8 mouse cellular contexts compared by ENCODE assay signal in the genomic region with DNA sequence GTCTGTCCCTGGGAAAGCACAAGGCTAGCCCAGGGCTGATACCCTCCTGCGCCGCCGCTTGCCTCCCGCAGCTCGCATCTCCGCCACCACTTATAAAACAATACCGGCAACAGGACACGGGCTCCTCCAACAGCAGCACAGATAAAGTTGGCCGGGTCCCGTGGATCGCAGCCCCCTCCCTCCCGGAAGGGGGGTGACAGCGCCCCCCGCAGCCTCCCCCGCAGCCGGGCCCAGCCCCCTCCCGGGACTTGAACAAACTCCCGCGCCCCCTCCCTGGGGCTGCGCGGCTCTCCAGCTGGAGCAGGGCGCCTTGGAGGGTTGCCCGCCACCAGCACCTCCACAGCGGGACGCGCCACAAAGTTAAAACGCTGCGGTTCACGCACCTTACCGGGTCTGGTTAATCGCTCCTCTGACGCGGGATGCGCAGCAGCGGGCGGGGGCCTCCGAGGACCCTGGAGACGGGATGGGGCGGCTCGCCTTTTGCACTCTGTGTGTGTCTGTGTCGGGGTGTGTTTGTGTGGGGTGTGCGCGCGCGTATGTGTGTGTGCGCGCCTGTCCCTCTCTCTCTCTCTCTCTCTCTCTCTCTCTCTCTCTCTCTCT. TPM values are rescaled to one million over a fixed set of nuclear protein-coding genes. Genes with fewer than 3 reads are reported as not detected.
DNase-seq lines count a peak whose midpoint lies in the region; ATAC-seq lines count a peak whose summit lies in the region.

A gene (minus strand): TSS at position 547 of the 600 bp plus-strand sequence.

- H3K4me2 ChIP-seq in heart, embryonic 13.5 days = peak within 1 kb of the TSS; percentile 94
- H3K4me2 ChIP-seq in kidney, embryonic 16.5 days (replicated peaks; ENCODE audit: low read depth, low read length) = peak within 1 kb of the TSS; percentile 97
- peak within 1 kb of the TSS; percentile 94 for H3K4me2 ChIP-seq in midbrain, embryonic 15.5 days

- peak within 1 kb of the TSS; percentile 90 for H3K4me3 ChIP-seq in forebrain, embryonic 10.5 days
- peak within 1 kb of the TSS; percentile 81 for H3K4me3 ChIP-seq in heart, embryonic 13.5 days
- H3K4me3 ChIP-seq in kidney, embryonic 16.5 days (ENCODE audit: low read length) = peak within 1 kb of the TSS; percentile 77
- H3K4me3 ChIP-seq in midbrain, embryonic 15.5 days = peak within 1 kb of the TSS; percentile 81

- H3K36me3 ChIP-seq in forebrain, embryonic 10.5 days (replicated peaks) = no peaks in the 10 kb centered on the region
- H3K36me3 ChIP-seq in heart, embryonic 13.5 days = no peaks in the 10 kb centered on the region
- H3K36me3 ChIP-seq in kidney, embryonic 16.5 days (ENCODE audit: insufficient read depth, low read length) = no peaks in the 10 kb centered on the region
- H3K36me3 ChIP-seq in midbrain, embryonic 15.5 days (replicated peaks) = no peaks in the 10 kb centered on the region

- peaks cover 63% of the 10 kb centered on the region for H3K4me1 ChIP-seq in forebrain, embryonic 10.5 days
- H3K4me1 ChIP-seq in heart, embryonic 13.5 days = peaks cover 20% of the 10 kb centered on the region
- peaks cover 12% of the 10 kb centered on the region for H3K4me1 ChIP-seq in kidney, embryonic 16.5 days (ENCODE audit: insufficient read depth, low read length)
- peaks cover 13% of the 10 kb centered on the region for H3K4me1 ChIP-seq in midbrain, embryonic 15.5 days

- no peaks in the 10 kb centered on the region for H3K9me3 ChIP-seq in forebrain, embryonic 10.5 days
- H3K9me3 ChIP-seq in heart, embryonic 13.5 days = no peaks in the 10 kb centered on the region
- H3K9me3 ChIP-seq in kidney, embryonic 16.5 days (ENCODE audit: low read length) = no peaks in the 10 kb centered on the region
- H3K9me3 ChIP-seq in midbrain, embryonic 15.5 days = no peaks in the 10 kb centered on the region

- DNase-seq in 3T3-L1 (ENCODE audit: low read depth, low spot score) = peak; percentile 44
- DNase-seq in adrenal gland, postnatal 10 days = peak; percentile 78
- DNase-seq in forebrain, embryonic 10.5 days (ENCODE audit: extremely low spot score, low spot score) = peak; percentile 58
- DNase-seq in liver = peak; percentile 40
- DNase-seq in spleen, postnatal 36 days (ENCODE audit: low spot score in 2 of 2) = peak; percentile 5 to 6

- H3K27me3 ChIP-seq in forebrain, embryonic 10.5 days (ENCODE audit: poor library complexity, severe bottlenecking) = peaks cover 58% of the 10 kb centered on the region
- H3K27me3 ChIP-seq in heart, embryonic 13.5 days (replicated peaks) = peaks cover 62% of the 10 kb centered on the region
- 0 out of 2 replicates have a peak, but pooled peaks cover 5% of the 10 kb centered on the region for H3K27me3 ChIP-seq in kidney, embryonic 16.5 days (ENCODE audit: insufficient read depth, low read length)
- peaks cover 4% of the 10 kb centered on the region for H3K27me3 ChIP-seq in midbrain, embryonic 15.5 days (replicated peaks)

- peak; percentile 22; the same call in 1 of the 2 replicates for ATAC-seq in heart, embryonic 13.5 days (ENCODE audit: extremely low read depth, insufficient number of reproducible peaks, low FRiP score, low TSS enrichment)
- peak; percentile 79 for ATAC-seq in kidney, embryonic 16.5 days (ENCODE audit: low FRiP score, low TSS enrichment)
- peak; percentile 83 for ATAC-seq in midbrain, embryonic 15.5 days (replicated peaks)

- peak within 1 kb of the TSS; percentile 92 for H3K27ac ChIP-seq in forebrain, embryonic 10.5 days
- H3K27ac ChIP-seq in heart, embryonic 13.5 days (replicated peaks) = peak within 1 kb of the TSS; percentile 61
- peak within 1 kb of the TSS; percentile 83 for H3K27ac ChIP-seq in kidney, embryonic 16.5 days (ENCODE audit: low read length)
- peak within 1 kb of the TSS; percentile 77 for H3K27ac ChIP-seq in midbrain, embryonic 15.5 days

- WGBS in forebrain, embryonic 10.5 days = under 1% methylated on average over 46 of the region's 47 CpGs
- under 1% methylated on average over 44 of the region's 47 CpGs for WGBS in heart, embryonic 13.5 days
- under 1% methylated on average over 47 of the region's 47 CpGs for WGBS in kidney, embryonic 16.5 days
- WGBS in midbrain, embryonic 15.5 days = under 1% methylated on average over 39 of the region's 47 CpGs

- peak within 1 kb of the TSS; percentile 86 for H3K9ac ChIP-seq in heart, embryonic 13.5 days
- peak within 1 kb of the TSS; percentile 70 for H3K9ac ChIP-seq in kidney, embryonic 16.5 days (replicated peaks; ENCODE audit: low read length)
- H3K9ac ChIP-seq in midbrain, embryonic 15.5 days = peak within 1 kb of the TSS; percentile 84

RNA-seq across cellular contexts. Expression of the gene that starts here (rescaled TPM):
- total RNA-seq in adrenal gland, postnatal 10 days (2021) = 10 to 100 TPM; 11.9 to 20.4 TPM
- polyA plus RNA-seq in forebrain, embryonic 10.5 days (2016; fragmentation: Nextera tagmentation; extraction: Ambion mirVana) = 66.2 and 67.3 TPM in 2 replicates
- 11.2 and 12.1 TPM in 2 replicates for polyA plus RNA-seq in heart, embryonic 13.5 days (2015; fragmentation: Nextera tagmentation; extraction: Ambion mirVana)
- 14.8 and 20.1 TPM in 2 replicates for polyA plus RNA-seq in kidney, embryonic 16.5 days (2015; fragmentation: Nextera tagmentation; extraction: Ambion mirVana)
- polyA plus RNA-seq in midbrain, embryonic 15.5 days (2015; fragmentation: Nextera tagmentation; extraction: Ambion mirVana) = 47.5 and 49.3 TPM in 2 replicates

Comparison
In these comparisons a context has a peak if more than half of its experiments do, and no peak if none do; other contexts are left out.
1. Peak in every context shown above with its lines: DNase-seq, ATAC-seq, H3K4me3 ChIP-seq and H3K27ac ChIP-seq.
2. DNase-seq: peak in every context shown above with its lines; median percentile 78 in adrenal gland, postnatal 10 days; 58 in forebrain, embryonic 10.5 days; 44 in 3T3-L1; 40 in liver; 6 in spleen, postnatal 36 days.
3. ATAC-seq: peak in every context shown above with its lines; median percentile 83 in midbrain, embryonic 15.5 days; 79 in kidney, embryonic 16.5 days; 22 in heart, embryonic 13.5 days.